Mouse (Mus musculus) embryonic facial prominence, embryonic 10.5 days (tissue): ENCODE measurements at regions not wholly inside any gene's neighbourhood (a gene's known extent, or its start where the extent isn't known, plus 50 kb on each side); places are given as distances from the start of the nearest gene placed in this dataset.

Source experiments
- DNase-seq: peaks from one replicate; pipeline ENCODE4 v3.0.0-alpha.2; 2017; ENCODE audit warnings: low spot score
- H3K27ac ChIP-seq: fragments of 300-500 bp; sonication (generic); replicated peaks from 2 replicates; pipeline ENCODE4 v1.5.1; 2016; ENCODE audit warnings: mild to moderate bottlenecking
- H3K27me3 ChIP-seq: fragments of 300-500 bp; sonication (generic); replicated peaks from 2 replicates; pipeline ENCODE4 v1.6.1; 2016; ENCODE audit warnings: low read depth, mild to moderate bottlenecking; ENCODE audit not compliant: poor library complexity, severe bottlenecking
- H3K36me3 ChIP-seq: fragments of 300-500 bp; sonication (generic); replicated peaks from 2 replicates; pipeline ENCODE4 v1.6.1; 2016; ENCODE audit warnings: mild to moderate bottlenecking, moderate library complexity
- H3K4me1 ChIP-seq: fragments of 300-500 bp; sonication (generic); 2 replicates; pipeline ENCODE4 v1.6.1; 2016
- H3K4me3 ChIP-seq: fragments of 300-500 bp; sonication (generic); 2 replicates; pipeline ENCODE4 v1.5.1; 2016; ENCODE audit warnings: mild to moderate bottlenecking, moderate library complexity
- H3K9me3 ChIP-seq: fragments of 300-500 bp; sonication (generic); 2 replicates; pipeline ENCODE4 v1.6.1; 2016; ENCODE audit warnings: mild to moderate bottlenecking
- whole genome bisulfite sequencing: fragments of 180-500 bp; shearing (Covaris S2); methylation state at CpG from one replicate; pipeline ENCODE4 v1.1.7; 2016; 5-methylcytosine and 5-hydroxymethylcytosine counted together

- Histone ChIP-seq H3K9me3 (no peaks in the 10 kb centered on the region), H3K27ac (peak overlapping the region; percentile 73), H3K27me3 (no peaks in the 10 kb centered on the region), H3K4me3 (no peak overlapping the region), H3K4me1 (peaks cover 64% of the 10 kb centered on the region), H3K36me3 (no peaks in the 10 kb centered on the region)
- peak; percentile 28 for DNase-seq
- 26% methylated on average over 4 of the region's 4 CpGs for WGBS
These were observed 65.4 kb downstream of the Vegfa start for GRCm38 (mm10) chr17:45966736-45967135.

- DNase-seq = no peak
- no peaks in the 10 kb centered on the region for H3K9me3 ChIP-seq
- H3K4me1 ChIP-seq = peaks cover 55% of the 10 kb centered on the region
- H3K27me3 ChIP-seq = no peaks in the 10 kb centered on the region
- no peak overlapping the region for H3K4me3 ChIP-seq
- H3K27ac ChIP-seq = peak overlapping the region; percentile 37
- no peaks in the 10 kb centered on the region for H3K36me3 ChIP-seq
These were observed 68.1 kb downstream of the Vegfa start for GRCm38 (mm10) chr17:45964031-45964430.

GRCm38 (mm10) chr17:45963332-45963731 is 68.8 kb downstream of the Vegfa start:
- H3K4me3 ChIP-seq = no peak overlapping the region
- no peaks in the 10 kb centered on the region for H3K36me3 ChIP-seq
- peak overlapping the region; percentile 41 for H3K27ac ChIP-seq
- no peaks in the 10 kb centered on the region for H3K9me3 ChIP-seq
- no peaks in the 10 kb centered on the region for H3K27me3 ChIP-seq
- 51% methylated on average over 3 of the region's 3 CpGs for WGBS
- peak; percentile 58 for DNase-seq
- peaks cover 57% of the 10 kb centered on the region for H3K4me1 ChIP-seq

- H3K27ac ChIP-seq = no peak overlapping the region
- whole genome bisulfite sequencing = 88% methylated on average over 16 of the region's 16 CpGs
- H3K4me3 ChIP-seq = no peak overlapping the region
- no peaks in the 10 kb centered on the region for H3K36me3 ChIP-seq
- no peak for DNase-seq
- H3K9me3 ChIP-seq = no peaks in the 10 kb centered on the region
- 0 out of 2 replicates have a peak, but pooled peaks cover 4% of the 10 kb centered on the region for H3K27me3 ChIP-seq
- peaks cover 43% of the 10 kb centered on the region for H3K4me1 ChIP-seq
These were observed 70.4 kb downstream of the Vegfa start for GRCm38 (mm10) chr17:45961626-45962319.

GRCm38 (mm10) chr17:45958094-45958881 is 73.9 kb downstream of the Vegfa start:
- Histone ChIP-seq H3K4me1 (peaks cover 27% of the 10 kb centered on the region), H3K36me3 (no peaks in the 10 kb centered on the region), H3K9me3 (no peaks in the 10 kb centered on the region), H3K4me3 (no peak overlapping the region), H3K27ac (0 out of 2 replicates have a peak overlapping the region, but pooled peaks have one; percentile 19), H3K27me3 (0 out of 2 replicates have a peak, but pooled peaks cover 4% of the 10 kb centered on the region)
- 82% methylated on average over 7 of the region's 7 CpGs for WGBS
- DNase-seq = peak; percentile 30

- Histone ChIP-seq H3K27me3 (0 out of 2 replicates have a peak, but pooled peaks cover 4% of the 10 kb centered on the region), H3K27ac (peak overlapping the region; percentile 36; the same call in 1 of the 2 replicates), H3K4me3 (no peak overlapping the region), H3K36me3 (no peaks in the 10 kb centered on the region), H3K9me3 (no peaks in the 10 kb centered on the region), H3K4me1 (peaks cover 28% of the 10 kb centered on the region)
- DNase-seq = no peak
- 54% methylated on average over 10 of the region's 10 CpGs for WGBS
These were observed 76.7 kb downstream of the Vegfa start for GRCm38 (mm10) chr17:45955481-45955880.

- H3K9me3 ChIP-seq = no peaks in the 10 kb centered on the region
- peaks cover 30% of the 10 kb centered on the region for H3K4me1 ChIP-seq
- no peak overlapping the region for H3K4me3 ChIP-seq
- H3K27me3 ChIP-seq = 0 out of 2 replicates have a peak, but pooled peaks cover 4% of the 10 kb centered on the region
- no peak overlapping the region for H3K27ac ChIP-seq
- WGBS = 85% methylated on average over 7 of the region's 7 CpGs
- no peaks in the 10 kb centered on the region for H3K36me3 ChIP-seq
- no peak for DNase-seq
These were observed 77.3 kb downstream of the Vegfa start for GRCm38 (mm10) chr17:45954824-45955223.

- 89% methylated on average over 8 of the region's 8 CpGs for WGBS
- Histone ChIP-seq H3K27me3 (0 out of 2 replicates have a peak, but pooled peaks cover 4% of the 10 kb centered on the region), H3K27ac (no peak overlapping the region), H3K4me3 (no peak overlapping the region), H3K9me3 (no peaks in the 10 kb centered on the region), H3K36me3 (no peaks in the 10 kb centered on the region), H3K4me1 (peaks cover 30% of the 10 kb centered on the region)
- DNase-seq = no peak
These were observed 78.6 kb downstream of the Vegfa start for GRCm38 (mm10) chr17:45953523-45953922.

- Histone ChIP-seq H3K27me3 (no peaks in the 10 kb centered on the region), H3K4me1 (peaks cover 20% of the 10 kb centered on the region), H3K9me3 (no peaks in the 10 kb centered on the region), H3K36me3 (no peaks in the 10 kb centered on the region), H3K4me3 (no peak overlapping the region), H3K27ac (no peak overlapping the region)
- DNase-seq = no peak
- 47% methylated on average over 9 of the region's 9 CpGs for WGBS
These were observed 81.5 kb downstream of the Vegfa start for GRCm38 (mm10) chr17:45950533-45951164.

- DNase-seq = no peak
- Histone ChIP-seq H3K9me3 (no peaks in the 10 kb centered on the region), H3K36me3 (no peaks in the 10 kb centered on the region), H3K4me1 (peaks cover 24% of the 10 kb centered on the region), H3K27me3 (no peaks in the 10 kb centered on the region), H3K27ac (no peak overlapping the region), H3K4me3 (no peak overlapping the region)
- WGBS = 89% methylated on average over 6 of the region's 6 CpGs
These were observed 83.0 kb downstream of the Vegfa start for GRCm38 (mm10) chr17:45949141-45949540.

- no peaks in the 10 kb centered on the region for H3K27me3 ChIP-seq
- no peak overlapping the region for H3K4me3 ChIP-seq
- H3K27ac ChIP-seq = no peak overlapping the region
- DNase-seq = no peak
- H3K36me3 ChIP-seq = no peaks in the 10 kb centered on the region
- no peaks in the 10 kb centered on the region for H3K9me3 ChIP-seq
- WGBS = 73% methylated on average over 5 of the region's 5 CpGs
- peaks cover 24% of the 10 kb centered on the region for H3K4me1 ChIP-seq
These were observed 83.7 kb downstream of the Vegfa start for GRCm38 (mm10) chr17:45948314-45948935.

- H3K36me3 ChIP-seq = no peaks in the 10 kb centered on the region
- no peak overlapping the region for H3K4me3 ChIP-seq
- 94% methylated on average over 3 of the region's 3 CpGs for WGBS
- H3K9me3 ChIP-seq = no peaks in the 10 kb centered on the region
- H3K27ac ChIP-seq = 0 out of 2 replicates have a peak overlapping the region, but pooled peaks have one; percentile 27
- H3K4me1 ChIP-seq = peaks cover 21% of the 10 kb centered on the region
- H3K27me3 ChIP-seq = 0 out of 2 replicates have a peak, but pooled peaks cover 2% of the 10 kb centered on the region
- no peak for DNase-seq
These were observed 87.2 kb downstream of the Vegfa start for GRCm38 (mm10) chr17:45945005-45945404.
